Mouse (Mus musculus): ENCODE measurements around the gene Map3k1. TPM values are rescaled to one million over a fixed set of nuclear protein-coding genes. Genes with fewer than 3 reads are reported as not detected.

Gene Map3k1
- total RNA-seq, 2 experiments from 2014 or later, result 8.3 to 13.1 TPM

DNA sequence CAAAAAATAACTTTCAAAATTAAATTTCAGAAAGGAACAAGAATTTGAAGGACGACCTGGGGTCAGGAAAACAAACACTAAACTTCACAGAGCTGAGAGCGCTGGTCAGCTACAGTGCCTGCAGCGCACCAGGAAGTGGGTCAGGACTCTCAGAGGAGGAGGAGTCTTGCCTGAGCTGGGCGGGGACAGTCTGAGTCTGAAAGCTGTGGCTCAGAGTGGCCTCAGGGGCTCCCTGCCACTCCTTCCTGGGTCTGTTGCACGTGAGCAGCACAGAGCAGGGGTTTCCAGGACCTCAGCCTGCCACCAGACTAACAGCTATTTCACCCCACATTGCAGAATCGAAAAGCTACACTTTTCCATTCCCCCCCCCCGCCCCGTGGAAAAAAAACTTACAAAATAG is 11.8 kb downstream of the Map3k1 start:
- no peak for DNase-seq (ENCODE audit: low spot score in 2 of 2)
- intact Hi-C loops (cut with DNase I), result loop anchor here (10.0 kb wide), 1 partner anchor 708 kb away; no protein-coding TSS in a partner anchor

DNA sequence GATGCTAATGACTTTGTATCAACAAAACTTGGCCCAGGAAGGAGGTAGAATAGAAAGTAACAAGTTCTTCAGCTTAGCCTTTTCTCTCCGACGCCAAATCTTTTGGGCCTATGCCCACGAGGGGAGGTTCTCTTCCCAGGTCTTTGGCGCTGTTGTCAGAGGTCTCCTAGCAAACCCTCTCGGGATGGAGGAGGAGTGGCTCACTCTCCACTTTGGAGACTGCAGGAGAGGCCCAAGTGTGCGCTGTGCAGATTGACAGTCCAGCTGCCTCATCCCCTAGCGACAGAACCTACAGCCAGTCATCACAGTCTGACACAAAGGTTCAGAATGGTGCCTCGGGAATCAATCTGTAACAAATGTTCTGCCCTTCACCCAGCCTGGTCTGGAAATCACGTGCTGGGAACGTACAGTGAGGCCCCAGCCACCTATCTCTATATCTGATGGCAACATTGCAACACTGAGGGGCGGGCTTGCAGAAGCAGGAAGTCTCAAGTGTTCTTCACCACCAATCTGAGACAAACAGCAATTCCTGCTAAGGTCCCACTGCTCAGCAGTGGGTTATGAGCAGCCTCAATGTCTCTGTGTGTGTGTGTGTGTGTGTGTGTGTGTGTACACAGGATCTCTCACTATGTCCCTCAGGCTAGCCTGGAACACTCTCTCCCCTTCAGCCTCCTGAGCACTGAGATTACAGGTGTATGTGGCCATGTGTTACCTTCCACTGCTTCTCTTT is 12.4 kb downstream of the Map3k1 start:
- intact Hi-C loops (cut with DNase I), result loop anchor here (10.0 kb wide), 1 partner anchor 708 kb away; no protein-coding TSS in a partner anchor
- DNase-seq (ENCODE audit: low spot score in 2 of 2), result no peak

DNA sequence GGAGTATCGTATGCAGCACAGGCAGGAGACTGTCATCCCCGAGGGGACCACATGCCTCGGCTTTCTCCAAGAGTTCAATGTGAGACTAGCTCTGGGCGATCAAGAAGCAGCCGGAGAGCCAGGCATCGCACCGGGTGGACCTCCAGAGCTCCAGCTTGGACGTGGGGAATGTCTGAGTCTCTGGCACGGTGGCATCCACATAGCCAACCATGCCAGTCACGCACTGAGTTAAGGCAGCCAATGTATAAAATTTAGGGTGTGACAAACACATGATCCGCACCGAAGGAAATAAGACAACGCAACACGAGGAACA is 15.9 kb downstream of the Map3k1 start:
- DNase-seq (ENCODE audit: low spot score in 2 of 2), result no peak
- intact Hi-C loops (cut with DNase I), result loop anchor here (10.0 kb wide), 1 partner anchor 712 kb away; no protein-coding TSS in a partner anchor

DNA sequence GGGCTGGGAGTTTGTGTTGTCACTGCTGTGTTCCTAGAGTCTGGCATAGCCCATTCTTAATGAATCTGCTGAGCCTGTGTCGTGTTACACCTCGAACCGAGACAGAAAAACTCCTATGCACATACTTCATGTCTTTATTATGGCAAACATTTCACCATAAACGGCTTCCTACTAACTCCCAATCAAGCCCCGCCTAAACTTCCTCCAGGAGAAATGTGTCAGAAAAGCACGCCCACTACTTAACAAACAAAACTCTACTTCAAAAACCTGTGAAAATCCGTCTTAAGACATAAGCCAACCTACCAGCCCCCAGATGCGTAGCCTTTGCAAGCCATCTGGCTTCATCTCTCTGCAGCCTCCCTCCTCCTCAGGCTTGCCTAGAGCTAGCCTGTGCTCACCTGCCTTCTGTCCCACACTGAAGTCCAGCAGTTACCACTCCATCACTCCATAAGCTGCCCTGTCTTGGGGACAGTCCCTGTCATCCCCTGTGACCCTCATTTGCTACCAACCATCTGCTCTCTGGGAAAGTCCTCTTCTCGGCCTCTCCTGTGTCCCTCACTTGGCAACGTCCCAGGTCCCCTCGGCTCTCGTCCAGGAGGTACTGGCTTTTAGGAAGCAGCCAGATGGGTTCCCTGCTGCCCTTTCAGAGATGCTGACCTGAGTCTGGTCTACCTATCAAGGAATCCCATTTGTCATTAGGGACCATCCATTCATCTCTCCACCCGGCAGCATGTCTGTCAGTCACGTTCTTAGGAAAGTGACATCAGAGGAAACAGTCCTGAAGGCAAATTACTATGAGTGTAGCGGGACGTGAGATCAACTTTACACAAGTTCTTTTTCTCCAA is 16.4 kb downstream of the Map3k1 start:
- DNase-seq (ENCODE audit: low spot score in 2 of 2), result no peak
- intact Hi-C loops (cut with DNase I), result loop anchor here (10.0 kb wide), 1 partner anchor 712 kb away; no protein-coding TSS in a partner anchor

DNA sequence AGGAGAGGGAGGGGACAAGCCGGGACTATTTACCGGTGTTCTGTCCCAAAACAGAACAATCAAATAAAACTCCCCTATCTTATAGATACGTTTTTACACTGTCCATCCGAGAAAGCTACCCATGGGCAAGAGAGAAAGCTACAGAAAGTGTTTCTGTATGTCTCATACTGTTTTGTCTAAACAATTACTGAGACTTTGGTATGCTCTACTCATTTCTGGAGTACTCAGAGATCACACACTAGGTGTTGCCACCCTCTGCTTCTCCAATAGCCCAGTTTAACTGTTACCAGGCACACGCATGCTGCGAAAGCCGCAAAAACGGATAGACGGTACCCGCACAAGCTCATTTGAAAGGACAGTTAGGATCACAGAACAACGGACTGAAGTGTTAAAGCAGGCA is 17.2 kb downstream of the Map3k1 start:
- intact Hi-C loops (cut with DNase I), result loop anchor here (10.0 kb wide), 1 partner anchor 713 kb away; no protein-coding TSS in a partner anchor
- no peak for DNase-seq (ENCODE audit: low spot score in 2 of 2)

DNA sequence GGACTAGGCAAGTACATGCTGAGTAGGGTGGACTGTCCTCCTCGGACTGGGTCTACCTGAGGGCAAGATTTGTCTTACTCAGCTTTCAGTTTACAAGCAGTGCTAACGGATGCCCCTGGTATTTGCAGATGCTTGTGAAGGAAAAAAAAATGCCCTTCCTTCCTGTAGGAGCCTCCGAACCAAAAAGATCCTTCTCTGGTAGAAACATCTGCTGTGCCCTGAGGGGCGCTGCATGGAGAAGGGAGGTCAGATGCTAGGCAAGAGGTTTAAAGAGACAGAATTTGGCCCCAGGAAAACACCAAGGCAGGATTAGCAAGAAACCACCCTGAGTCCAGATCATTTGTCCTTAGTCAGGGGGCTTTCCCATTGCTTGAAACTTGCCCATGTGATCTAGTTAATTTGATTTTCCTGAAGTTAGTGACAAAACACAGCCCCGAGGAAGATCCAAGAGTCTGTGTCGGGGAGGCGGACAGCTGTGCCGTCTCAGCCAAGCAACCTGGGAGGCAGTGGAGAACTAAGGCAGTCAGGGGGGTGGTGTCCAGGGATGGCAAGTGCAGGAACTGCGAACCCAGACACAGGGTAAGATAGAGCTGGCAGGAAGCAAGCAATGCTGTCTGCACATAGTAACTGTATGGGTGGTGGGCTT is 19.2 kb downstream of the Map3k1 start:
- DNase-seq (ENCODE audit: low spot score in 2 of 2), result no peak
- intact Hi-C loops (cut with DNase I), result loop anchor here (2.0 to 10.0 kb wide), 2 partner anchors 469 to 715 kb away; no protein-coding TSS in a partner anchor

DNA sequence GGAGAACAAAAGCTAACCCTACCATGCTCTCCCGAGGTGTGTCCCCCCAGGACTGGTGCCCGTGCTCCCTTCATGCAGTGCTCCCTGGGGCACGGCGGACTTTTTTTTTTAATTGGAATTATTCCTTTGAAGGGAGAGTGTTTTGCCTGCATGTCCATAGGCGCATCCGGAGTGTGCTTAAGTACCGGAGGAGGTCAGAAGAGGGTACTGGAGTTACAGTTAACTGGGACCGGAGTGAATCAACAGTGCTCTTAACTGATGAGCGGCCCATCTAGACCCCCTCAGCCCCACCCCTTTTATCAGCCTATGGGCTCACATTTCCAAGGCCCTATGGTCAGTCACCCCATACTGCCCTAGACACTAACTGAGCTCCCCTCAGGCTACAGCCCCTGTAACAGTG is 19.9 kb downstream of the Map3k1 start:
- DNase-seq (ENCODE audit: low spot score in 2 of 2), result no peak
- intact Hi-C loops (cut with DNase I), result loop anchor here (2.0 kb wide), 1 partner anchor 470 kb away; no protein-coding TSS in a partner anchor

DNA sequence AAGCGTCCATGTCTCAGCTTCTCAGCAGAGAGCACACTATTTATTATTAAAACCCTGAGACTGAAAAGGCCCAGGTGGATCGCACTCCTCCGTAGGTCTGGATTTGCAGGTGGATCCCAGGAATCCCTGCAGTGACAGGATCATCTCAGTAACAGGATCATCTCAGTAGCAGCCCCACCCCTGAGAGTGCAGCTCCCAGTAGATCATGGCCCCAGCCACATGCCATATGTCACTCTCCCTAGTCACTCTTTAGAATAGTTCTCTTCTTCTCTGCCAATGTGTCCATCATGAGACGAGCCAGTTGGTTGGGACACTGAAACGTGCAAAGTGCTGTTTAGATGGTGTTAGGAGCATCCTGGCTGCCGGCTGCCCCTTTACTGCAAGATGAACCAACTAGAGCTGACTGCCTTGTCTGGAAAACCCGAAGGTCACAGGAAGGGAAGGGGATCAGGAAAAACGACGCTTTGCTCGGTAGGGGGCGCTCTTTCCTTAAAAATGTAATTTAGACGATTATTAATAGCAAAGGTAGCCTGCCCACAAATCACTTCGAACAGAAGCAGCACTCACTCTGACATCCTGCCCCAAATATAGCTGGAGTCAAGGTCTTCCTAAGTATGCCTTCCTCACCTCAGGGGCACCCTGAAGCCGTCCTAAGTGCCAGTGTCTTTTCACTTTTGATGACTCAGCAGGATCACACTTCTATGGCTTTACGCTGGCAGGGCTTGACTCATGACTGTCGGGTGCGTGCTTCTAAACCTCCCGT is 20.8 kb downstream of the Map3k1 start:
- peak; percentile 45 to 62 for DNase-seq (ENCODE audit: low spot score in 2 of 2)
- intact Hi-C loops (cut with DNase I), result loop anchor here (2.0 kb wide), 1 partner anchor 471 kb away; no protein-coding TSS in a partner anchor

DNA sequence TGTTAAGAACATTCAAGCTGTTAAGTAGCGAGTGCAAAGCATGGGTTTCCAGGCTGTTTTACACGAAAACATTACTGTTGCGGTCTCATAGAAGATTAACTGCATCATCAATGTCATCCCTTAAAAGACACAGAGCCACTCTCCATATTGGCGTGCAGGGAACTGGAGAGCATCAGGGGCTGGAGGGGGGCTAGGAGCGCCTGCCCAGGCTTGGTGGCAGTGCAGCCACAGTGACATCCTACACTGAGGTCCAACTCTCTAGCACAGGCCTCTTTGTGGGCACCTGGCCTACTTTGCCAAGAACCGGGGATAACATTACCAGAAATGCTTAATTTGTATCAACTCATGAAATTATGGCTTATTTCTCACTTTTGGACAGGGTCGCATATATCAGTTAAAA is 22.2 kb downstream of the Map3k1 start:
- no peak for DNase-seq (ENCODE audit: low spot score in 2 of 2)
- intact Hi-C loops (cut with DNase I), result no loop called here

DNA sequence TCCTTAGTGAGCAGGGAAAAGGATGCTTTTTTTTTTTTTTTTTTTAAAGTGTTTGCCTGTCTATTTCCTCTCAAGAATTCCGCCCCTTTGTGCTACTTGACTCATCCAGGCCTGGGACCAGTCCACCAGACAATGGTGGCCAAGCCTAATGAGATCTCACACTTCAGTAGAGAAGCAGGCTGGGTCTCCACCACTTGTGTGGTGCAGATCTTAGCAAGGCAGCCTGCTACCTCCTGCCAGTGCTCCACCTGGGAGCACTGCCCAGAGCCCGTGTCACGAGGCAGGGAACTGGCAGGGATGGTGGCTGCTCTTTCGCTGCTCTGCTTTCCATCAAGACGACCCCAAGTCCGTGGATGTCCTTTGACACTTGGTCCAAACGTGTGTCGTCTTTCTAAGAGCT is 25.3 kb downstream of the Map3k1 start:
- DNase-seq (ENCODE audit: low spot score in 2 of 2), result no peak
- intact Hi-C loops (cut with DNase I), result no loop called here

DNA sequence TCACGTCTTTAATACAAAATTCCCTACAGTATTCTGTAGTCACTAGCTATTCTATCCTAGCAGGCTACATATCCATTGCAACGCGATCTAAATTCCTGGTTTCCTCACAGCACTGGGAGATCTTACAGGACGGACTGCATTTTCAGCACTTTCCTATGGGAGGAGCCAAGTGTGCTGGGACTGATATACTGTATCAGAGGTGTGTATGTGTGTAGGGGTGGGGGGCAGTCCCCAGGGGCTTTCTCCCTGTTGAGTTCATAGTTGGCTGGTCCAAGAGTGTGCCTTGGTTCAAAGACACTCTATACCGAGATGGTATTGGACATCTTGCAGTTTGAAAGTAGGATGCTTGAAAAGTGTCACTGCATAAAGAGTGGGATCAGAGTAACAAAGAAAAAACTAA is 29.3 kb downstream of the Map3k1 start:
- intact Hi-C loops (cut with DNase I), result no loop called here
- DNase-seq (ENCODE audit: low spot score in 2 of 2), result no peak

DNA sequence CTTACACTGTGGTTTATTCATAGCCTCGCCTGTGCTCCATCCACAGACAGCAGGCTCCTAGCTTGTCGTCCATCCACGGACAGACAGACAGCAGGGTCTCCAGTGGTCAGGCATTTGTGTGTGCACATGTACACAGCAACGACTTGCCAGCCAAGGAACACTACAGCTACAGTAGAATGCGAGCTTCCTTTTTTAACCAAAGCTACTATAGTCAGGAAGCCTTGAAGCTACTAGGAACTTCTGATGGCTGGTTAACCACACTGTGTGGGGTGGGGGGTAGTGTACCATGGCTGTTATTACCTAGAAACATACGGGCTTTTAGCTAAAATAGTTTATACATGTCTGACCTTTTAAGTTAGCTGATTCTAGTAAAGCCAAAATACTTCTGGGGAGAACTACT is 30.2 kb downstream of the Map3k1 start:
- DNase-seq (ENCODE audit: low spot score in 2 of 2), result no peak
- intact Hi-C loops (cut with DNase I), result no loop called here

DNA sequence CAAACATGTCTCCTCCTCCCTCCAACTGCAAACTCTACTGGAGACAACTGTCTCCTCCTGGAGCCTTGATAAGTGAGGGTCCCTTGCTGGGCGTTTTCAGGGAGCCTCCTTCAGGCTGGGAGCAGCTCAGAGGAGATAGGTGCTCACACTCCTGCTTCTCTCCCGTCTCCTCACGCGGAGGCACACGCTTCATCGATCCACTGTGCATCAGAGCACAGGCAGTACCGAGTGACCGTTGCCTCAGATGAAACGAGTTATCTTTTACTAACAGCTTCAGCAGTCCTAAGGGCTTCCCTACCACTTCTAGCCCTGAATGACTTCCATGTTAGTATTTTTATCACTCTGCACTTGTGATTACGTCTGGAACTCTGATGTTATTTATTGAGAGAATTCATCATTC is 30.9 kb downstream of the Map3k1 start:
- intact Hi-C loops (cut with DNase I), result no loop called here
- DNase-seq (ENCODE audit: low spot score in 2 of 2), result no peak

DNA sequence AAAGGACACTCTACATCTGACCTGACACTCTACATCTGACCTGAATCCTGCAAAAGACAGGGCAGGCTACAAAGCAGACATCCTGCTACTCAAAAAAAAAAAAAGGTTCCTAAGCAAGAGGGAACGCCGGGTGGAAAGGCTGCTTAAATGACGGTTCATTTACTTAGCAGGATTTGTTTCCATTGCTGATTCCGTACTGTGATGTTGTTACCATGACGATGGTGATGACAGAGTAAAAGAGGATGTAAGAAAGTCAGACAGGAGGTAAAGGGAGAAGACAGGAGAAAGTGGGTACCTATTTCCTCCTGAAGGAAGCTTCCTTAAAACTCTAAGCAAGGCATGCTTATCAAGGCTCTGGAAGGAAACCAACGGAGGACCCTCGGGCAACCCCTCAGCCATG is 31.6 kb downstream of the Map3k1 start:
- DNase-seq (ENCODE audit: low spot score in 2 of 2), result no peak
- intact Hi-C loops (cut with DNase I), result no loop called here

DNA sequence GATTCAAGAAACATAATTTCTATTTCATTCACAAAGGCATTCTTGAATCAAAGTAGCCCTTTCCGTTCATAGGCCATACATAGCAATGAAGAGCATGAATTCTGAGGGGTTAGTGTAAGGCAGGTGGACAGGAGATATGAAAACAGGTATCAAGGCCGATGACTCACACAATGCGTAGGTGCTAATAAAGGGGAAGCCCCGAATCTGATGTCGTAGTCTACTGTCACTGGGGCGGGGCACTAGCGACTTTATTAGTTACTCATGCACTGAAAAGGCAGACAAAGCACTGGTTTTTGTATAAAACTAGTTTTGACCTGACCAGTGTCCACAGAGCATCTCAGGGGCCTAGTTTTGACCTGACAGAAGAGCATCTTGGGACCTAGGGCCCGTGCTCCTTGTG is 36.7 kb downstream of the Map3k1 start:
- DNase-seq (ENCODE audit: low spot score in 2 of 2), result no peak

DNA sequence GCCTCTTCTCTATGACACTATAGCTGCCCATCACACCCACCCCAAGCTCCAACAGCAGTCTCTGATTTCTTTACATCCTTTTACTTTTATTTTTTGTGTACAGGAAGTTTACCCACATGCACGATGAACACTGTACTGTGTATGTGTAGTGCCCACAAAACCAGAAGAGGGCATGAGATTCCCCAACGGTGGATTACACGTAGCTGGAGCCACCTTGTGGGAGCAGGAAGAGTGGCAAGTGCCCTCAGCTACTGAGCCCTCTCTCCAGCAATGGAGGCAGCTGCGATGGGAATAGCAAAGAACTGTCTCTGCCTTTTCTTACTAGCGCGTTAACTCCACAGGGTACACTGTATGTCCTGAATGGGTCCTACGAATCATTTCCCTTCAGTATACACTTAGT is 37.6 kb downstream of the Map3k1 start:
- DNase-seq (ENCODE audit: low spot score in 2 of 2), result peak; percentile 35 to 42
- intact Hi-C loops (cut with DNase I), result no loop called here

More for the DNA sequence above, 36.7 kb downstream of the Map3k1 start:
- intact Hi-C loops (cut with DNase I), result no loop called here

DNA sequence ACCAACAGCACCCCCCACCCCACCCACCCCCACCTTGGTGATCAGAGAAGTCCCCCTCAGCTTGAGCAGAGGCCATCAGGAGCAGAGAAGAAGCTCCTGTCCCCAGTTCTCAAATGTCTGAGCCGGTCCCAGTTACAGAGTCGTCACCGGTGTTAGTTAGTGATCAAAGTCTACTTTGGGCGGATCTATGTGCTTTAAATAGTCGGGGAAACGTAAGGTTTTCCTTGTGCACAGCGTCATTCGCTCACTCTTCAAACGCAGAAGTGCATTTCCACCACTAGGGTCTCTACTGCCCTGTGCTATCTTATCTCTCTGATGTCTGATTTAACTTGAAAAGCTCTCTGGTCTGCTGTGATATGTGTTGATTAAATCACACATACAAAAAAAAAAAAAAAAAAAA is 38.0 kb downstream of the Map3k1 start:
- intact Hi-C loops (cut with DNase I), result no loop called here
- no peak for DNase-seq (ENCODE audit: low spot score in 2 of 2)

DNA sequence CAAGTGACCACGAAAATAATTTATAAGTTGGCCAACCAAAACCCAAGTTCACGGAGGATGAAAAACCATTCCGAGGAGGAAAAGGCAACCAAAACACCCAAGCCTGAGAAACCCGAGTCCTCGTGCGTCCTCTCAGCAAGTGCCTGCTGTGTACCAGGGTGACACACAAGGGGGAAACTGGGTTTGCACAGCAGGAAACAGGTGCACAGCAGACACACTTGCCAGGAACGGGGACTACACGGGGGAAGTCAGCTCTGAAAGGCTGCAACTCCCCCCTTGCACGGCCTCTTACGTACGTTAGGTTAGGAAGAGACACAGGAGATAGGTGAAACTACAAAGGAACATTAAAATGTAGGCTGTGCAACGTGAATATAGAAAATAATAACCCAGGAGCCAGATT is 46.3 kb downstream of the Map3k1 start:
- intact Hi-C loops (cut with DNase I), result no loop called here
- DNase-seq (ENCODE audit: low spot score in 2 of 2), result no peak

DNA sequence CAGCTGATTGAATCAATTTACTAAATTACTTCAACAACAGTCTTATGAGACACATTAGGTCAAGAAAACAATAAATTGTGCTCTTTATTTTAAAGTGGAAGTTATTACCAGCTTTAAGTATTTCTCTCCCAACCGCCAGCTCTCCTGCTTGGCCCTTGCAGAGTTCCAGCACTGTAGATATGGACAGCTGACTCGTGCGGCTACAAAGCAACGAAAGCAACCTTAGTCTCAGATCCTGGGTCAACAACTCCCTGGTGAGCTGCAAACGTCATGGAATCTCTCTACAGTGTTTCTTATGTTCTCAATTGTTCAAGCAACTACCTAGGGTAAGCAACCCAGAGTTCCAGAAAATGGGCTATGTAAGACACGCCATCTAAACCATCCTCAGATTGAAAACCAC is 51.8 kb downstream of the Map3k1 start:
- no peak for DNase-seq (ENCODE audit: low spot score in 2 of 2)
- intact Hi-C loops (cut with DNase I), result no loop called here

DNA sequence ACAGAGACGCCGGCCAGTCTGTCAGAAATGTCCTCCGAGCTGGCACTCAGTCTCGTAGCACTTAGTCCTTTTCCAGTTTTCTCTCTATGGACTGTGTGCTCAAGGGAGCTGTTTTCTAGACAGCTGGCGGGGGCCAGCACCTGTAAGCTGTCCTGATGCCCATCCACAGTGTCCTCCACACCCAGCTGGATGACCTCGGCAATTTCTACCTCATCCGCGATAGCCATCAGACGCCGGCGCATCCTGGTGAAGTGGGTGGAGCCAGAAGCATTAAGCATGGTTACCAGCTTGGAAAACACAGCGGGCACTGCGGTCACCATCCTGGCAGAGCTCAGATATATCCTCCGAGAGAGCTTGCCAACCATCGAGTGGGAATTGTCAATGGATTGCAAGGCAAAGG is 52.9 kb downstream of the Map3k1 start:
- intact Hi-C loops (cut with DNase I), result no loop called here
- DNase-seq (ENCODE audit: low spot score in 2 of 2), result no peak

Measured in left cerebral cortex, postnatal 36 days (tissue).